Mouse (Mus musculus): ENCODE results near the gene Syngr4. TPM values are rescaled to one million over a fixed set of nuclear protein-coding genes. Genes with fewer than 3 reads are reported as not detected.
"Not testable (repeated sequence)": the region's sequence is repeated elsewhere in the genome, so short reads cannot be mapped to it uniquely, and the experiment has no call there.

Gene Syngr4
- total RNA-seq (2021): not detected

- DNase-seq: peak; percentile 94 to 96
These were observed at the start of gene Syngr4, which contains the start of gene Tmem143 for GRCm38 (mm10) chr7:45896517-45897257. Gene Syngr4, minus strand, starts transcription at chr7:45896714. Gene Tmem143, plus strand, starts transcription at chr7:45896941.

DNA sequence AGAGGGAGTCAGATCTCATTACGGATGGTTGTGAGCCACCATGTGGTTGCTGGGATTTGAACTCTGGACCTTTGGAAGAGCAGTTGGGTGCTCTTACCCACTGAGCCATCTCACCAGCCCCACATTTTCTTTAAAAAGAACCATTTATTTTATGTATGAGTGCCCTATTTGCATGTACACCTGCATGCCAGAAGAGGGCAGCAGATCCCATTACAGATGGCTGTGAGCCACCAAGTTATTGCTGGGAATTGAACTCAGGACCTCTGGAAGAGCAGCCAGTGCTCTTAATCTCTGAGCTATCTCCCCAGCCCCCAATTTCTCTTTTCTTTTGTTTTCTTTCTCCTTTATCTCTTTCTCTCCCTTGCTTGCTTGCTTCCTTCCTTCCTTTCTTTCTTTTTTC lies 46.8 kb upstream of the Syngr4 start:
- not testable (repeated sequence) for DNase-seq

DNA sequence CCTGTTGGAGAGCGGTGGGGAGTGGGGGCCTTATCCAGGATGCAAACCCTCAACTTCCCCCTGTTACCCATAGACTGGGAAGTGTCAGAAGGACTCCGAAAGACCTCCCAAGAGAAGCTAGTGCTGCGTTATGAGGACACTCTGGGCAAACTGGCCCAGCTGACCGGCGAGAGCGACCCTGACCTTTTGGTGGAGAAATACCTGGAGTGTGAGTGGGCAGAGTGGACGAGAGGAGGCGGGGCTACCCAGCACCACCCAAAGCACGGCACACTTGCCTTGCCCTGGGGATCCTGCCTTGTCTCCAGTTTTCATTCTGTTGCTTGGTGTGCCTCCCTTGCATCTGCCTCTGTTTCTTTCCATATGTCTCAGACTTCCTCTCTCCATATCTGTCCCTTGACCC lies 45.5 kb upstream of the Syngr4 start:
- no peak for DNase-seq

GRCm38 (mm10) chr7:45939836-45940235 lies 43.3 kb upstream of the Syngr4 start:
- no peak for DNase-seq

DNA sequence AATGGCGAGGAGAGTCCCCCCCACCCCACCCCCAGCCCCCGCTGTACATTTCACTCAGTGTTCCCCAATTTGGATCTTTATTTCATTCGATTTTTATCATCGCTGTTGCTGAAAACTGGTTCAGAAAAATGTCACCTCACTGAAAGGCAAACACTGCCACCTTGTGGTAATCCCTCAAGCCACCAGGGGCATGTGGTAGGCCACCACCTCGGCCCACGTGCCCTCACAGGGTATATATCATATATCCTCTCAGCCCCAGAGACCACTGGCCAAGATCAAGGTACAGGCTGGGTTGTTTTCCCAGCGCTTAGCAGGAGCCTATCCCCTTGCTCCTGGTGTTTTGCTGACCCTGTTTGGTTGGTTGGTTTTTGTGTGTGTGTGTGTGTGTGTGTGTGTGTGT lies 38.6 kb upstream of the Syngr4 start:
- peak; percentile 42 to 50 for DNase-seq

DNA sequence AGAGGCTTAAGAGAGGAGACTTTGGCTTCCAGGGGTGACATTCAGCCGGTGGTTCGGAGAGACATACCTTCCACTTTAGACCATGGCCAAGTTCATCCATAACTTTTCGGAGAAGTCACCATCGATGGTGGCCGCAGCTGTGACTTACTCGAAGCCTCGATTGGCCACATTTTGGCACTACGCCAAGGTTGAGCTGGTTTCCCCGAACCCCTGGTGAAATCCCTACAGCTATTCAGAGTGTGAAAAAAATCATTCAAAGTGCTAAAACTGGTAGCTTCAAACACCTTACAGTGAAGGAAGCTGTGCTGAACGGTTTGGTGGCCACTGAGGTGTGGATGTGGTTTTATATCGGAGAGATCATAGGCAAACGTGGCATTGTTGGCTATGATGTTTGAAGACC lies 37.3 kb upstream of the Syngr4 start:
- DNase-seq: not testable (repeated sequence)

DNA sequence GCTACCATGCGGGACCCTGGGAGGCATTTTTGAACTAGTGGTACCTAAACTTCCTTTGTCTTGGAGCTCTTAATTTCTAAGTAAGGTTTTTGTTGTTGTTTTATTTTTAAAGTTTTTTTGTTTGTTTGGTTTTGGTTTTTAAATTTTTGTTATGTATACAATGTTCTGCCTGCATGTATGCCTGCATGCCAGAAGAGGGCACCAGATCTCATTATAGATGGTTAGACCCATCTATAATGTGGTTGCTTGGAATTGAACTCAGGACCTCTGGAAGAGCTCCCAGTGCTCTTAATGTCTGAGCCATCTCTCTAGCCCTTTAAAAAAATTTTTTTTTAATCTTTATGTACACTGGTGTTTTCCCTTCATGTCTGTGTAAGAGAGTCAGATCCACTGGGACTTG lies 33.2 kb upstream of the Syngr4 start:
- no peak for DNase-seq

DNA sequence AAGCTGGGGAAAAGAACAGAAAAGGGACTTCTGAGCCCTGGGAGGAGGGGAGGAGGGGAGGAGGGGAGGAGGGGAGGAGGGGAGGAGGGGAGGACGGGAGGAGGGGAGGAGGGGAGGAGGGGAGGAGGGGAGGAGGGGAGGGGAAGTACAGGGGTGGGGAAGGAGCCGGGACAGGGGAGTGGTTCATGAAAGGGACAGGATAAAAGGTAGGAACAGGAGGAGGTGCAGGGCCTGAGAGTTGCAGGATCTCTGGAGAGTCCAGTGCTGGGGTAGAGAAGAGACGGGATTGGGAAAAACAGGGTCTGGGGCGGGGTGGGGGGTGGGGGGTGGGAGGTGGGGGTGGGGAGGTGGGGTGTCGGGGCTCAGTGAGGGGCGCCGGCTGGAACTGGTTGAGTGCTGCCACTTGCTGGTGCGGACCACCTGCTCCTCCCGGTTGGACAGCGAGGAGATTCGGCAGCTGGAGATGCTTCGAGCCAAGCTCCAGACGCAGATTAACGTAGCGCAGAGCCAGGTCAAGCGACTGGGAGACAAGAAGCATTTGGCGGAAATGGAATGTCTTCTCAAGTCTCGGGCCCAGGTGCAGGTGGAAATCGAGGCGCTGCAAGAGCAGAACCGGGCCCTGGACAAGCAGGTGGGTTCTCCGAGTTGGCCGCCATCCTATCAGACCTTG lies 32.2 kb upstream of the Syngr4 start:
- DNase-seq: no peak

GRCm38 (mm10) chr7:45924429-45924816 lies 27.9 kb upstream of the Syngr4 start:
- DNase-seq: no peak

GRCm38 (mm10) chr7:45923762-45924428 lies 27.4 kb upstream of the Syngr4 start, which contains the start of gene Ccdc114:
Gene Ccdc114, plus strand, starts transcription at chr7:45924072.
- peak in 1 of 2 experiments; percentile 23 for DNase-seq

DNA sequence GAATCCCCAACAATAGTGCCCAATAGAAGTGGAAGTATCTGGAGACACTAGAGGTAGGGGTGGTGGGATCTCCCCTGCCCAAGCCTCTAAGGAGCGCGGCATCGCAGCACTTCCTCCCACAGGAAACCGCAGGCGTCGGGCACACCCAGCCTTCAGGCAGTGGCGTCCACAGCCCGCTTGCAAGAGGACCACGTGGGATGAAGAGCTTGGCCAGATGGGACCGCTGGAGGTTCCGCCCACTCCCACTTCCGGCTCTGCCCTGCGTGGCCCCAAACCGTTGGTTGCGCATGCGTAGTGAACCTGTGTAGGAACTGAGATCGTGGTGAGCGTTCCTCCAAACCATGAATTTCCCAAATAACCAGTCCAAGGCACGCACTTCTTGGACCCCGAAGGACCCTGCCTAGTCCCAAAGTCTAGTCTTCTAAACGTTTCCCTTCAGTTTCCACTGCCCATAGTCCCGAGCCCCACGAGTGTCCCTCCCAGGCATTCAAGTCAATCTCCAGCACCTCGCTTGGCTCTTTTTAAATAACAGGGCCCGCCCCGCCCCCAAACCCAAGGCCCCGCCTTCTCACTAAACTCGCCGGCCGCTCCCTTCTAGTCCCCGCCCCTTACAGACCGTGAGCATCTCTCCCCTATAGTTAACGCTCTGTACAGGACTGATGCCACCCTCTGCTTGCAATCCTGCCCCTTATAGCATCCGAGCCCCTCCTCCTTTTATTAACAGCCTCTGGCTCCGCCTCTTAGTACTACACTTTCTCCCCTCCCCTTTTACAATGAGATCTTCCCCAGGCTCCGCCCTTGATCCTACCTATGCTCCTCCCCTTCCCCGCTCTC lies 26.6 kb upstream of the Syngr4 start:
- peak; percentile 91 to 93 for DNase-seq

GRCm38 (mm10) chr7:45921950-45922600 lies 25.6 kb upstream of the Syngr4 start:
- no peak for DNase-seq

DNA sequence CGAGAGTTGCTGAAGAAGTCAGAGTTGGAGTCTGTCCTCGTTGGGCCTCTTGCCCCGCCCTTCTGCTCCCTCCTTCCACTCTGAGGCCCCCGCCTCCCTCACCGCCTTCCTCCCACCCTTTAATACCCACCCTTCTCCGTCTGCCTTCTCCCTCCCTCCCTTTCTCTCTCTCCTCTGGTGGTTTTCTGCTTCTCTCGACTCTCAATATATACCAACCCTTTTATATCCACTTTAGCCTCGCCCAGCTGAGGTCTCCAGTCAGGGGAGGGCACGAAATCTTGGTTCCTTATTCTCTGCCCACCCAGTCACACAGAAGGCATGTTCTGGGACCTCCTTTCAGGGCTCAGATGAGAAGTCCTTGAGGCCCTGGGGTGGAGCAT lies 24.7 kb upstream of the Syngr4 start, which contains the start of gene Emp3:
Gene Emp3 (minus strand): TSS at position 163 of the 380 bp plus-strand sequence.
- DNase-seq: no peak

DNA sequence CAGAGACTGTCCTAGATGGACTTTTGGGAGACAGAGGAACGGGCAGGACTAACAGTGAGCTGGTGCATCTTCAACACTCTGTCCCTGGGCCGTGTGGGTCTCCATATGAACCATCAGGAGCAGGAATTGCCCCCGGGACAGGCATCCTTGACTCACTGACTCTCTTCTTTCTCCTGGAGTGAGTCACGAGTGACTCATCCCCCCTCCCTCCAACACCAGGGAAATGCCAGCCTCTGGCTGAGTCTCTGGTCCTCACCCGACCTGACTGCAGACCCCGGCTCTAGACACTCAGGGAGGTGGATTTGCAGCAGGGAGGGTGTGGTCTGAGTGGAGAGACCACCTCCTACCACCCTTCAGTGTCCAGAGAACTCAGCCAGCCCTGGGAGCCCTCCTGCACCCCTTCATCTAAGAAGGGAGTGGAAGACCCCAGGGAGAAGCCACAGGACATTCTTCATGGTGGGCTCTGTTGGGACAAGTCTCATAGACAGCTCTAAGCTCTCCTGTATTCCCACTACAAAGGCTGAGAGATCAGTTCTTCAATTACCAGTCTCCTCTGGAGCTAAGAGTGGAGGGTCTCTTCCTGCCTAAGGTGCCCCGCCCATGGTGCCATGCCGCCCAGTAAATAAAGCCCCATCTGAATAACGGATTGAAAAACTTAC lies 24.2 kb upstream of the Syngr4 start:
- DNase-seq: no peak

- DNase-seq: no peak
These were observed 23.2 kb upstream of the Syngr4 start for GRCm38 (mm10) chr7:45919761-45920160.

DNA sequence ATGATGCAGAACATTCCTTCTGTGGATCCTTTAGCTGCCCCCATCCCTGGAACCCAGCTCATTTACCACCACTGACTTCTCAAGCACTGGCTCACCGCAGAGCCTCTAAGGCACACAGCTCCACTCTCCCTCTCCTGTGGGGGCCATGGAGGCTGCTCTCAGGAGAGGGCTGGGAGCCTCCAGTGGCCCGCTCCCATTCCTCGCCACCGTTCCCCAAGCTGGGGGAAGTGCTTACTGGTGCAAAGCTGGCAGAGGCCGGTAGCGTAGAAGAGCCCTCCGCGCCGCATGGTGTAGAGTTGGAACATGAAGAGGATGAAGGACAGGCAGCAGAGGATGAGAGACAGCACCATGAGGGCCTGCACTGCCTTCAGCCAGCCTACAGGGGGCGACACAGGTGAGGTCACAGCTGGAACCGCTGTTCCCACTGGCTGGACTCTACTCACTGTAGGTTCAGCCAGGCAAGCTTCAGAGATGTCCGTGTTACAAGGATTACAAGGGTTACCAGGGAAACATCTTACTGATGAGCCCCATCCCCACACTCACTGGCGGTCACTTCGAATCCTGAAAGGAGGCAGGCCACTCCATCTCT lies 22.7 kb upstream of the Syngr4 start:
- no peak for DNase-seq

DNA sequence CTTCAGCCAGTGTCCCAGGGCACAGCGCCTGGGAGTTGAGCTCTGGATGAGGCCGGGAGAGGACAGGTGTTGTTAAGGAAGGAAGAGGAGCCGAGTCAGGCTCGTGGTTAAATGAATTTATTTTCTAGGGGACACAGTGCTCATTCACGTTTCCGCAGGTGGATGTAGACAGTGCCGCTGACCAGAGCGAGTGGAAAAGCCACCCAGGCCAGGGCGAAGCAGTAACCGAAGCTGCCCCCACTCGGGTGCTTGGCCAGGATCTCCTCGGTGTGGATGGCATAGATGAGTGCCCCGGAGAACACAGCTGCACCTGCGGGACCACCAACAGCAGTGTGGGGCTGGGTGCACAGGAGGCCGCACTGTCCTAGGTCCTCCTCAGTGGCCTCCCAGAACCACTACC lies 21.4 kb upstream of the Syngr4 start:
- no peak for DNase-seq

DNA sequence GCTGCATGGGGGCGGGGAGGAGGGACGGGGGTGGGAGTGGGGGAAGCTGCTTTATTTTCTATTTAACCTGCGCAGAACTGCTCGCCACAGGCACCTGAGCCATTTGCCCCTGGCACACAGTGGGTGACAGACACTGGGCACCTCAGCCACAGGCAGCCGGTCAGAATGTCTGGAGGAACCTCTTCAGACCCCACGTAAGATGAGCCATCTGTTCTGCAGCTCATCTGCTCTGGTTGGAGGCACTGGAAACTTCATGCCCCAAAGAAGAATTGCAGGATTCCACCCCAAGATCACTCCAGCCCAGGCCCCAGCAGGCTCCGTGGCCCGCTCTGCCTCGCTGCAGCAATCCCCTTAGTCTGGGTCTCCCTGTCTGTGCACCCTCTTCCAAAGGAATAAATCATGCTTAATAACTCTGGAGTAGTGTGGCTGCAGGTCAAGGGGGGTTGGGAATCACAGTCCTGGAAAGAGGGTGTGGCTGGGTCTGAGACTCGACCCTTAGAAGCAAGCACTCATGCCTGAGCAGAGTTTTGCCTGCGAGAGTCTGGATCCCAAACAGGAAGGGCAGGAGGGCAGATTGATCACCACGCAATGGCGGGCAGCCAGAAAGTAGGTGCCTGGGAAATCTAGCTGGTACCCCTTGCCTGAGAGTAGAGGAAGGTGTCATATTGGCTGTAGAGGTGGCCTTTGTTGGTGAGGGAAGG lies 20.6 kb upstream of the Syngr4 start:
- no peak for DNase-seq

GRCm38 (mm10) chr7:45916056-45917003 lies 19.8 kb upstream of the Syngr4 start:
- peak; percentile 62 to 80 for DNase-seq
